Mouse (Mus musculus) heart, embryonic 12.5 days (tissue): ENCODE measurements around the gene Enpp4. TPM values are rescaled to one million over a fixed set of nuclear protein-coding genes. Genes with fewer than 3 reads are reported as not detected.
A peak's percentile ranks its signal among the peaks of the same experiment; 100 is the strongest.

ENCODE experiments used
- ATAC-seq: fragments of 200-750 bp; cut with Nextera tagmentation; 2 replicates; pipeline ENCODE4 v1.8.0; 2017; ENCODE audit warnings: moderate TSS enrichment, moderate library complexity; ENCODE audit not compliant: insufficient number of reproducible peaks, low FRiP score
- H3K27ac ChIP-seq: fragments of 300-500 bp; sonication (generic); 2 replicates; pipeline ENCODE4 v1.5.1; 2016; ENCODE audit warnings: mild to moderate bottlenecking, moderate library complexity; ENCODE audit not compliant: poor library complexity, severe bottlenecking
- H3K27me3 ChIP-seq: fragments of 300-500 bp; sonication (generic); replicated peaks from 2 replicates; pipeline ENCODE4 v1.6.1; 2016; ENCODE audit warnings: mild to moderate bottlenecking, moderate library complexity
- H3K36me3 ChIP-seq: fragments of 300-500 bp; sonication (generic); 2 replicates; pipeline ENCODE4 v1.6.1; 2016; ENCODE audit warnings: mild to moderate bottlenecking, moderate library complexity
- H3K4me1 ChIP-seq: fragments of 300-500 bp; sonication (generic); replicated peaks from 2 replicates; pipeline ENCODE4 v1.6.1; 2016; ENCODE audit warnings: mild to moderate bottlenecking
- H3K4me2 ChIP-seq: fragments of 300-500 bp; sonication (generic); 2 replicates; pipeline ENCODE4 v1.6.1; 2016; ENCODE audit warnings: mild to moderate bottlenecking, moderate library complexity
- H3K4me3 ChIP-seq: fragments of 300-500 bp; sonication (generic); 2 replicates; pipeline ENCODE4 v1.5.1; 2016; ENCODE audit warnings: mild to moderate bottlenecking
- H3K9ac ChIP-seq: fragments of 300-500 bp; sonication (generic); 2 replicates; pipeline ENCODE4 v1.6.1; 2016; ENCODE audit warnings: mild to moderate bottlenecking, moderate library complexity
- H3K9me3 ChIP-seq: fragments of 300-500 bp; sonication (generic); replicated peaks from 2 replicates; pipeline ENCODE4 v1.6.1; 2016; ENCODE audit warnings: mild to moderate bottlenecking, moderate library complexity
- WGBS: fragments of 180-500 bp; shearing (Covaris S2); methylation state at CpG from one replicate; pipeline ENCODE4 v1.1.7; 2016; 5-methylcytosine and 5-hydroxymethylcytosine counted together
- polyA plus RNA-seq: library from polyadenylated mRNA; unstranded; fragments of >200 nt; fragmentation: Nextera tagmentation; extraction: Ambion mirVana; gene quantifications from 2 replicates; pipeline ENCODE4 v1.2.1, GENCODE M21; 2016

The Enpp4 gene
- polyA plus RNA-seq: 7.2 and 8.1 TPM in 2 replicates

DNA sequence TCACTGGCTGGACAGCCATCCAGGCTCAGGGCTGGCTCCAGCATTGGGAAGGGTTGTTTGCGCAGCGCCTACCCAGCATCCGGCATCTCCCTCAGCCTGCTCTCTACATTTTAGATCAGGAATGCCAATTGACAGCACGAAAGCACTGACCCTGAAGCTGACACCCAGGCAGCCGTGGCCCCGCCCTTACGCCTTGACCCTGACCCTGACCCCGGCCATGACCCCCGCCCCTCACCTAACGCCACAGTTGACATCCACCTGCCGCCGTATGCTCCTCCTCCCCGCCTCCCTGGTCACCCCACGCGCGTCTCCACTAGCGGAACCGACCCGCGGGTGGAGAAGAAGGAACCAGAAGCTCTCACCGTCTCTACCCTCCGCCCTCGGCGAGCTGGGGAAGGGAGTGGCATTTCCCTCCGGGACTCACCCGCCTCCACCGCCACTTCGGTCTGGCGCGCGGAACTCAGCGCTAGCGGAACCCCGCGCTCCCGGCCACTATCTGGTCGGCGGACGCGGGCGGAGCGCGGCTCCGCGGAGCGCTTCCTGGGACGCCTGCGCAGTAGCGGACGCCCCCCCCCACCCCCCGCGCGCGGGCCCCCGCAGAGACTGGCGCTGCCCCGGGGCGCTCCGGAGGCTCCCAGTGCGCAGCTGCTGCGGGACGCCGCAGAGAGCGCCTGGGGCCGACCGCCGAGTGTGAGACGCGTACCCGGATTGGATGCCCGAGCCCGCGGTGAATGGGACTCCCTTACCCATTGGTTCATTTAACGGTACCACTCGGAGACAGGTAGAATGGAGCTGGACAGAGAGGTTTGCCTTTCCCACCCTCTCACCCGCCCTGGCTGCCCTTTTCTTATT, at the start of gene Enpp4:
TSS of gene Enpp4 (minus strand) at position 523 of the 852 bp plus-strand sequence.
- Histone ChIP-seq H3K27ac (no peak within 1 kb of the TSS; the same call in 1 of the 2 replicates), H3K4me2 (peak within 1 kb of the TSS; percentile 89), H3K9ac (peak within 1 kb of the TSS; percentile 84), H3K36me3 (no peaks in the 10 kb centered on the region), H3K4me1 (0 out of 2 replicates have a peak, but pooled peaks cover 3% of the 10 kb centered on the region), H3K4me3 (peak within 1 kb of the TSS; percentile 70), H3K9me3 (no peaks in the 10 kb centered on the region), H3K27me3 (no peaks in the 10 kb centered on the region)
- under 1% methylated on average over 75 of the region's 76 CpGs for WGBS
- peak; percentile 96 for ATAC-seq

DNA sequence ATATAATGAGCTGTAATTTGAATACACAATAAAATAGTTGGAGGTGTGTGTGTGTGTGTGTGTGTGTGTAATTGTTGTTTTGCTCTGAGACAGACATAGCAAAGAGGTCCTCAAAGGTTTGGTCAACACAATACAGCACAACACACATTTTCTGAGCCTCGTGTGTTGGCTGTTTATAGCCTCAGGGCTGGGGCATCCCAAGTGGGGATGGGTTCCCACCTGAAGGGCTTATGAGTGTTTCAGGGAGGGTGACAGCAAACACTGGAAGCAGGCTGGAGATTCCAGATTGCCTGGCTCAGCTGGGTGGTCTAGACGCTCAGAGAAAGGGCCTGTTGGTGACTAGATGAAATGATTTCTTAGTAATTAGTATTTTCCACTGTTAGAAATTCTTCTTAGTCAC, 49.6 kb upstream of the Enpp4 start:
- Histone ChIP-seq H3K9ac (no peak overlapping the region), H3K4me3 (no peak overlapping the region), H3K4me1 (peaks cover 23% of the 10 kb centered on the region), H3K36me3 (no peaks in the 10 kb centered on the region), H3K9me3 (no peaks in the 10 kb centered on the region), H3K27ac (no peak overlapping the region), H3K4me2 (no peak overlapping the region), H3K27me3 (no peaks in the 10 kb centered on the region)
- no peak for ATAC-seq
- 63% methylated on average over 2 of the region's 2 CpGs for WGBS

- no peak overlapping the region for H3K27ac ChIP-seq
- no peak overlapping the region for H3K4me2 ChIP-seq
- ATAC-seq: no peak
- no peak overlapping the region for H3K4me3 ChIP-seq
- H3K27me3 ChIP-seq: no peaks in the 10 kb centered on the region
- peaks cover 23% of the 10 kb centered on the region for H3K4me1 ChIP-seq
- no peaks in the 10 kb centered on the region for H3K36me3 ChIP-seq
- H3K9me3 ChIP-seq: no peaks in the 10 kb centered on the region
- H3K9ac ChIP-seq: no peak overlapping the region
- 32% methylated on average over 5 of the region's 5 CpGs for WGBS
Observed at GRCm38 (mm10) chr17:44153871-44154270, 48.3 kb upstream of the Enpp4 start.

DNA sequence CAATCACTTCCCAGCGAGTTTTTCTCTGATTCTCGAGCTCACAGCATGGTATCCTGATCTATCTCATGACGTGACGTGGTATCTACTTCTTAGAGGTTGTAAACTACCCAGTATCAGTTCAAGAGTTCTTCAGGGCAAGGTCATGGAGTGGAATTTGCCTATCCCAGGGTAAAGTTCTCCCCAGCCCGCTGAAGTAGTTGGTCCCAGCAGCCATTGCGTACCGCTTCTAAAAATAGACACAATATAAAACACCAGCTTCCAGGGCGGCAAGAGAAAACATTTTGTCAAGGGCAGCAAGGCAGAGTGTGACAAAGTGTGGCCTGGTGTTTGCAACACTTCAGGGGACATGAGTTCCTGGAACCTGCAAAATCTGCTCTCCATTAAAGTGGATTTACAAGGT, 46.3 kb upstream of the Enpp4 start:
- H3K9ac ChIP-seq: no peak overlapping the region
- WGBS: 40% methylated on average over 8 of the region's 8 CpGs
- H3K4me2 ChIP-seq: no peak overlapping the region
- no peaks in the 10 kb centered on the region for H3K9me3 ChIP-seq
- no peaks in the 10 kb centered on the region for H3K27me3 ChIP-seq
- peak; percentile 50 for ATAC-seq
- H3K27ac ChIP-seq: peak overlapping the region; percentile 56
- no peaks in the 10 kb centered on the region for H3K36me3 ChIP-seq
- H3K4me1 ChIP-seq: peaks cover 23% of the 10 kb centered on the region
- no peak overlapping the region for H3K4me3 ChIP-seq

DNA sequence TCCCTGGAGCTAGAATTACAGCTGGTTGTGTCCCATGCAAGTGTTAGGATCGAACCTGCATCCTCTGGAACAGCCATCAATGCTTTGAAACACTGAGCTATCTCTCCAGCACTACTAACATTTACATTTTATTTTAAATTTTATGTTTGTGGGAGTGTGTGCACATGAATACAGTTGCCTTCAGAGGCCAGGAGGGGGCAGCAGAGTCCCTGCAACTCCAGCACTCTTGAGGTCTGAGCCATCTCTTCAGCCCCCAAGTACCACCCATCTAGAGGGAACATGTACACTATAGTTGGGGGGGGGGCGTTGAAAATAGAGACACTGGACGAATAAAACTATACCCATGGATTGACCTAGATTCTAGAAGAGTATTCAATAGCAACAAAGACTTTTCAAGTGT, 45.5 kb upstream of the Enpp4 start:
- no peak overlapping the region for H3K4me2 ChIP-seq
- H3K27me3 ChIP-seq: no peaks in the 10 kb centered on the region
- no peak overlapping the region for H3K27ac ChIP-seq
- ATAC-seq: no peak
- no peaks in the 10 kb centered on the region for H3K9me3 ChIP-seq
- 53% methylated on average over 3 of the region's 3 CpGs for WGBS
- no peak overlapping the region for H3K4me3 ChIP-seq
- no peaks in the 10 kb centered on the region for H3K36me3 ChIP-seq
- H3K9ac ChIP-seq: no peak overlapping the region
- H3K4me1 ChIP-seq: peaks cover 20% of the 10 kb centered on the region

GRCm38 (mm10) chr17:44148109-44148846, 42.7 kb upstream of the Enpp4 start:
- Histone ChIP-seq H3K4me2 (no peak overlapping the region), H3K4me3 (no peak overlapping the region), H3K4me1 (peaks cover 14% of the 10 kb centered on the region), H3K9ac (no peak overlapping the region), H3K36me3 (no peaks in the 10 kb centered on the region), H3K27me3 (no peaks in the 10 kb centered on the region), H3K9me3 (no peaks in the 10 kb centered on the region), H3K27ac (no peak overlapping the region)
- WGBS: 84% methylated on average over 5 of the region's 5 CpGs
- no peak for ATAC-seq

DNA sequence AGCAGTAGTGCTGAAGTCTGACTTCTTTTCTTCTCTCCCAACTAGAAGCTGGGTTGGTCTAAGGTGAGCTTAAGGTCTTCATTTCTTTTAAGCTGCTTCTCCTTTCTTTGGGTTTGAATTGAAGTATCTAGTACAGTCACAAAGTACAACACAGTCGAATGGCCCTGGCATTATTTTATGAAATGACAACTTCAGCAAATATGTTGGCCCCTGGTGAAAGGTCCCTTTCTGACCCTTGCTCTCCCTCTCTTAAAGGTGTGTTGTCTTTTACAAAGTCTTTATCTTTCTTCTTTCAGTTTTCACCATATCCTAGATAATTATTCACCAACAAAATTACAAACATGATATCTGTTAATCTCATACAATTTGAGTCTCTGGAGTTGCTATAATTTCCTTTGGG, 40.2 kb upstream of the Enpp4 start:
- no peak for ATAC-seq
- H3K27me3 ChIP-seq: no peaks in the 10 kb centered on the region
- H3K4me1 ChIP-seq: no peaks in the 10 kb centered on the region

GRCm38 (mm10) chr17:44136863-44137640, 31.4 kb upstream of the Enpp4 start:
- no peak overlapping the region for H3K4me3 ChIP-seq
- H3K27ac ChIP-seq: no peak overlapping the region
- H3K27me3 ChIP-seq: peaks cover 25% of the 10 kb centered on the region
- peak; percentile 54 for ATAC-seq
- no peak overlapping the region for H3K9ac ChIP-seq
- H3K4me2 ChIP-seq: peak overlapping the region; percentile 43
- no peaks in the 10 kb centered on the region for H3K9me3 ChIP-seq
- peaks cover 25% of the 10 kb centered on the region for H3K4me1 ChIP-seq
- 61% methylated on average over 10 of the region's 10 CpGs for WGBS
- H3K36me3 ChIP-seq: no peaks in the 10 kb centered on the region

More for the DNA sequence above, 40.2 kb upstream of the Enpp4 start:
- Histone ChIP-seq H3K36me3 (no peaks in the 10 kb centered on the region), H3K9me3 (no peaks in the 10 kb centered on the region), H3K9ac (no peak overlapping the region), H3K27ac (no peak overlapping the region), H3K4me2 (no peak overlapping the region), H3K4me3 (no peak overlapping the region)
- 81% methylated on average over 1 of the region's 1 CpGs for WGBS

DNA sequence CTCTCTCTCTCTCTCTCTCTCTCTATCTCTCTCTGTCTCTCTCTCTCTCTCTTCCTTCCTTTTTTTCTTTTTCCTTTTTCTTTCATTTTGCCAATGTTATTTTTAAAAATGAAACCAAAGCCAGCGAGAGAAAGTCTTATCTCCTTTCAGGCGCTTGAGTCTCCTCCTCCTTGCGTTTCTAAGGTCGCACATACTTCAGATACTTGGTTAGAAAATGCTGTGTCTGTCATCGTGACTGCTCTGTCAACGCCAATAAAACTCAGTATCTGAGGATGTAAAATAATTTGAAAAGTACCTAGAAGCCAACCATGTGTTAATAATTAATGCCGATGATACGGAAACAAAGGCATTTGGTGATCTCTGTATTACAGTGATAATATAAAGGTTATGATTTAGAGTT, 30.4 kb upstream of the Enpp4 start:
- Histone ChIP-seq H3K9ac (no peak overlapping the region), H3K36me3 (no peaks in the 10 kb centered on the region), H3K4me3 (peak overlapping the region; percentile 25; the same call in 1 of the 2 replicates), H3K9me3 (no peaks in the 10 kb centered on the region), H3K4me2 (peak overlapping the region; percentile 53), H3K4me1 (peaks cover 25% of the 10 kb centered on the region), H3K27ac (no peak overlapping the region), H3K27me3 (peaks cover 31% of the 10 kb centered on the region)
- 23% methylated on average over 8 of the region's 8 CpGs for WGBS
- no peak for ATAC-seq

GRCm38 (mm10) chr17:44134545-44134944, 28.9 kb upstream of the Enpp4 start:
- Histone ChIP-seq H3K27me3 (peaks cover 31% of the 10 kb centered on the region), H3K4me3 (no peak overlapping the region), H3K9me3 (no peaks in the 10 kb centered on the region), H3K27ac (no peak overlapping the region), H3K9ac (no peak overlapping the region), H3K4me2 (no peak overlapping the region), H3K4me1 (peaks cover 25% of the 10 kb centered on the region), H3K36me3 (no peaks in the 10 kb centered on the region)
- ATAC-seq: no peak
- 72% methylated on average over 9 of the region's 9 CpGs for WGBS

GRCm38 (mm10) chr17:44134106-44134505, 28.5 kb upstream of the Enpp4 start:
- WGBS: 41% methylated on average over 6 of the region's 6 CpGs
- no peak for ATAC-seq
- Histone ChIP-seq H3K9ac (no peak overlapping the region), H3K4me3 (no peak overlapping the region), H3K4me2 (no peak overlapping the region), H3K27ac (no peak overlapping the region), H3K36me3 (no peaks in the 10 kb centered on the region), H3K9me3 (no peaks in the 10 kb centered on the region), H3K27me3 (peaks cover 31% of the 10 kb centered on the region), H3K4me1 (peaks cover 30% of the 10 kb centered on the region)
